Mouse (Mus musculus) Patski (cell line): Measurements from ENCODE around the gene Rsad1. TPM values are rescaled to one million over a fixed set of nuclear protein-coding genes. Genes with fewer than 3 reads are reported as not detected.
A peak's percentile ranks its signal among the peaks of the same experiment; 100 is the strongest.

Source experiments
- ATAC-seq: fragments of 100-300 bp; one replicate; pipeline ENCODE4 v1.8.0; 2021
- CTCF ChIA-PET: fragments of 350-600 bp; sonication (Branson Sonifier 250); formaldehyde crosslinking; loops from one replicate; lab custom pipeline; 2022; ENCODE audit warnings: inconsistent platforms; lab: Charles Lee
- POLR2A ChIA-PET: fragments of 350-600 bp; sonication (Branson Sonifier 250); formaldehyde crosslinking; loops from one replicate; lab custom pipeline; 2022; ENCODE audit warnings: antibody characterized with exemption, inconsistent platforms; lab: Charles Lee
- DNase-seq: peaks from one replicate; pipeline ENCODE4 v3.0.0-alpha.2; 2011; ENCODE audit warnings: low read depth, low spot score
- H3K27me3 ChIP-seq: fragments of 371-371 bp; one replicate; pipeline ENCODE4 v1.5.1; 2021
- CTCF ChIP-seq: fragments of 100-300 bp; IDR thresholded peaks from one replicate; pipeline ENCODE4 v1.5.1; 2021
- in situ Hi-C: fragments of 300-500 bp; cut with MboI; formaldehyde crosslinking; loops from 3 replicates; pipeline ENCODE4 v1.11.1; 2018; ENCODE audit warnings: low pct_unique_long_range_greater_than_20kb, mixed read lengths
- polyA plus RNA-seq: library from polyadenylated mRNA; unstranded; gene quantifications from one replicate; pipeline ENCODE4 v1.2.3, GENCODE M21; 2021

Gene Rsad1
- polyA plus RNA-seq, 1 experiment from 2014 or later, result 11.4 TPM

DNA sequence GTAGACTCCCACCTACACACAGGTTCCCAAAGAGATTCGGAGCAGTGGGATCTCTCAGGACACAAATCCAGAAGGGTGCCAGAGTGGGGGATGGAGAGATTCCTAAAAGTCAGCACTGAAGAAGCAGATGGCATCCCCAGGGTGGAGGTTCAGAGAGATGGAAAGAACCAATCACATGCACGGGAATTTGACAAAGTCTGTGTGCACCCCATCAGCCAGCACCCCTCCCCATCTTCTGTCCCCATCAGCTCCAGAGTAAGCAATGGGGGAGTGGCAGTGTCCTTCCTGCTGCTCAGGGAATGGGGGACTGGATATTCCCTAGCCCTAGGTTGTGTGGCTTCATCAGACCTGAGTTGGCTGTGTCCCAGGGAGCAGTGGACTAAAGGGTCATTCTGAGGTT lies 50.0 kb downstream of the Rsad1 start:
- DNase-seq (no peak), ATAC-seq (no peak)
- in situ Hi-C loops, result no loop called here
- POLR2A ChIA-PET, result interaction anchor here (1.0 to 1.5 kb wide), 2 partner anchors 44 to 177 kb away, joined by 3 to 5 read pairs; partner anchors contain the start of gene Luc7l3
- CTCF ChIA-PET, result interaction anchor here (1.3 to 2.1 kb wide), 4 partner anchors 10 to 25 kb away, joined by 4 to 8 read pairs (median 5); no protein-coding TSS in a partner anchor
- H3K27me3 ChIP-seq, result no peaks in the 10 kb centered on the region
- no peak for TF ChIP-seq CTCF

DNA sequence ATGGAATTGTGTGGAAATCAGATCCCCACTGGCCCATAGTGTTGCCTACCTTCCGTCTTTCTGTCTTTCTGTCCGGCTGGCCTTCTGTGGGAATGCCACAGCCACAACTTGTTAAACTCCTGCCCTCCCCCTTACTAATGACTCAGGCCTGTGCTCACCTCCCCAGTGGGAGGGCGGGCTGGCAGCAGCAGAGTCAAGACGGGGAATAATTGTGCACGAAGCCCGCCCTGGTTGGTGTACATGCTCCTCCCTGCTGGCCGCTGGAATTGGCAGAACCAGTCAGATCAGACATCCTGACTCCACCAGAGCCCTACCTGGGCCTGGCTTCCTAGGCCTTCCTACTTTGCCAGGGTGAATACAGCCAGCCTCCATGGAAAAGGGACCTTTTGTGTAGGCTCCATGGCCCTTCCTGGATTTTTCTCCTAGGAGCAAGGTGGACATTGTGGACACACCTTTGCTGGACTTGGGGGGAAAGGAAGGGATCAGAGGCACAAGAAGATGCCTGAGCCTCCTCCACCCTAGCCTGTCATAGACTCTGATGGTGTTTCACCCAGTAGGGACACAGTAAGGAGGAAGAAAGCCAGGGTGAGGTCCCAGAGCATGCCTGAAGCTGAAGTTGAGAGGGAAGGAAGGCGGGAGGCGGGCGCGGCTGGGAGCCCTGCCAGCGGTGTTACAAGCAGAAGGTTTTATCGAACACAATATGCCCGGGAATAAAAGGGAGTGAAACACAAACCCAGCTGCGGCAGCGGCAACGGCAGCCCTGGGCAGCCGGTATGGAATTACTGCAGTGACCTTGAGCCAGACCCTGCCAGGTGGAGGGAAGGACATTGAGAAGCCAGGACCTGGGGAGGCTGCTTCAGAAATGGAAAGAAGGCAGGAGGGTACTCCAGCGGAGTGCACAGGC lies 50.7 kb downstream of the Rsad1 start:
- ChIA-PET POLR2A (no interaction called here), CTCF (no interaction called here)
- in situ Hi-C loops, result no loop called here
- peak; percentile 59 for DNase-seq
- TF ChIP-seq CTCF, result no peak
- H3K27me3 ChIP-seq, result no peaks in the 10 kb centered on the region
- ATAC-seq, result peak; percentile 79

DNA sequence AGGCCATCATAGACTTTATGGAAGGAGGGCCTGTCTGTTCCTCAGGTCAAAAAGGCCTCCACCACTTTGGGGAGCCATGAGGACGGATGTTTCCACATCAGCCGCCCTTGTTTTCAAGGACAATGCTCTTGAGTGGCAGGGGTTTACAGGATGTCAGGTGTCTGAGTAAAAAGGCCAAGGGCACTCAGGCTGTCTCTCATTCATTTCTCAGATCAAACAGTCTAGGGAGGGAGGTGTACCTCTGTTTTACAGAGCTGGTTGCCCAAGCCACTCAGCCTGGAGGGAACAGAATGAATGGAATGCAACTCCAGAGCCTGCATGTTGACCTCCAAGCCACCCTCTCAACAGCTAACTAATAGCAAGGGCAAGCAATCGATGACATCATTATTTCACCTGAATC lies 53.6 kb downstream of the Rsad1 start:
- no peaks in the 10 kb centered on the region for H3K27me3 ChIP-seq
- ATAC-seq, result no peak
- no peak for DNase-seq
- ChIA-PET POLR2A (interaction anchor here (0.5 to 1.6 kb wide), 2 partner anchors 32 to 151 kb away, joined by 3 read pairs; no protein-coding TSS in a partner anchor), CTCF (interaction anchor here (1.1 kb wide), 1 partner anchor 145 kb away, joined by 3 read pairs; no protein-coding TSS in a partner anchor)
- TF ChIP-seq CTCF, result no peak
- in situ Hi-C loops, result no loop called here

DNA sequence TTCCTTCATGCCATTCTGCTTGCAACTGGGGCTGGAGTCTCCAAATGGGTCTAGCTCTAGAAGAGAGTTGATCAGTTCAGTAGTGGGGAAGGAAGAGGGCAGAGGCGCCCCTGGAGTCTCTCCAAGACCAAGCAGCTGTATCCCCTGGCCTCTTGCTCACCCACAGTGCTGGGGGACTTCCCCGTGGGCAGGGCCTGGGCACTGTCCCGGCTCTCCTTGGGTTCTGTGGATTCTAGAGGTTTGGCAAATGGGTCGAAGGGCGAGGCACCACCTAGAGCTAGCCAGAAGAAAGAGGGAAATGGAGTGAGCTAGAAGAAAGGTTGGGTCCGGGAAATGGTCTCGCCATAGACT lies 57.3 kb downstream of the Rsad1 start:
- ChIA-PET CTCF (interaction anchor here (1.4 kb wide), 1 partner anchor 9 kb away, joined by 3 read pairs; no protein-coding TSS in a partner anchor), POLR2A (no interaction called here)
- in situ Hi-C loops, result no loop called here
- ATAC-seq, result no peak
- TF ChIP-seq CTCF, result no peak
- no peak for DNase-seq
- H3K27me3 ChIP-seq, result no peaks in the 10 kb centered on the region

DNA sequence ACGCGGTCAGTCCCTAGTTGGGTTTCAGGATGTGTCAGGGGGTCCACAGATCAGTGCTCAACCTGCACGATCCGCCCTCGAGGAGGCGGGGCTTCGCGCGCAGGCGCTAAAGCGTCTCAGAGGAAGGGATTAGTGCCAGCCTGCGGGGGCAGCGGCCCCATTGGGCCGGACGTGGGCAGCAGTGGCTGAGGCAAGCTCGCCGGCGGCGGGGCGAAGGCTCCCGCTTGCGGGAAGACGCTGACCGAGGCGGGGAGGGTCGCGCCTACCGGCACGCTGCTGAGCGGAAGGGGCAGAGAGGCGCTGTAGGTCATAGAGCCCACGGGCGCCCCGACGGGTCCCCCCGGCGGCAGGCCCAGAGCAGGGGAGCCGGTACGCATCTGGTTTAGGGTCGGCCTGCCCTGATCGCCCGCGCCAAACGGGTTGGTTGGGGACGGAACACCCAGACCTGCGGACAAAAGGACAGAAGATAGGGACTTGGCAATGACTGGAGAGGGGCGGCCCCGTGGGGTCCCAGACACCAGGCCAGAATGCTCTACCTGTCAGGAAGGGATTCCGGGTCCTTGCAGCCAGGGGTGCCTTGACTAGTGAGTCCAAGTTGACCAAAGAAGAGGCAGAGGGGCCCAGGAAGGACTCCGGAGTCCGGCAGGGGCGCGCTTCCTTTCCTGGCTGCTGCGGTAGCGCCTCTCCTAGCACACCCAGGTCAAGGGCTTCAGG lies 57.9 kb downstream of the Rsad1 start:
- in situ Hi-C loops, result no loop called here
- no peak for TF ChIP-seq CTCF
- POLR2A ChIA-PET, result interaction anchor here (1.2 kb wide), 1 partner anchor 9 kb away, joined by 4 read pairs; no protein-coding TSS in a partner anchor
- no peak for ATAC-seq
- DNase-seq, result no peak
- H3K27me3 ChIP-seq, result no peaks in the 10 kb centered on the region
- CTCF ChIA-PET, result interaction anchor here (1.4 kb wide), 1 partner anchor 9 kb away, joined by 3 read pairs; no protein-coding TSS in a partner anchor

Other genes starting within 250 kb of the Rsad1 start
- gene Luc7l3, start 227.3 kb downstream of the Rsad1 start, polyA plus RNA-seq, result 96.3 TPM
- gene Ankrd40, start 221.3 kb downstream of the Rsad1 start, polyA plus RNA-seq, result 102 TPM
- gene Abcc3, start 156.3 kb downstream of the Rsad1 start, polyA plus RNA-seq, result 0.64 TPM
- gene Cacna1g, start 75.1 kb downstream of the Rsad1 start, polyA plus RNA-seq, result 79.1 TPM
- gene Spata20, start 63.1 kb downstream of the Rsad1 start, polyA plus RNA-seq, result 0.27 TPM
- 48.0 TPM for gene Epn3, start 49.3 kb downstream of the Rsad1 start, polyA plus RNA-seq
- gene Mycbpap, start 27.5 kb downstream of the Rsad1 start, polyA plus RNA-seq, result 1.3 TPM
- 0.04 TPM for gene Chad, start 15.8 kb upstream of the Rsad1 start, polyA plus RNA-seq
- gene Acsf2, start 52.6 kb upstream of the Rsad1 start, polyA plus RNA-seq, result 6.5 TPM
- gene Lrrc59, start 80.5 kb upstream of the Rsad1 start, polyA plus RNA-seq, result 157 TPM
- gene Mrpl27, start 104.5 kb upstream of the Rsad1 start, polyA plus RNA-seq, result 54.1 TPM
- 6.9 TPM for gene Eme1, start 104.7 kb upstream of the Rsad1 start, polyA plus RNA-seq
- 34.5 TPM for gene Xylt2, start 128.3 kb upstream of the Rsad1 start, polyA plus RNA-seq
- not detected for gene Gm11541, start 155.2 kb upstream of the Rsad1 start, polyA plus RNA-seq
- gene Cdc34b, start 192.5 kb upstream of the Rsad1 start, polyA plus RNA-seq, result 2.2 TPM
- not detected for gene Tmem92, start 233.4 kb upstream of the Rsad1 start, polyA plus RNA-seq